Mouse (Mus musculus) brain, adult 10 weeks (tissue): ENCODE results near the gene 4933415F23Rik. TPM values are rescaled to one million over a fixed set of nuclear protein-coding genes. Genes with fewer than 3 reads are reported as not detected.

Source experiments
- polyA plus RNA-seq: library from polyadenylated mRNA; stranded (reverse); fragments of 350-450 nt; fragmentation: Illumina TruSeq; extraction: RNeasy Lipid Tissue Mini Kit (QIAGEN cat#74804); gene quantifications from one replicate; pipeline ENCODE4 v1.2.3, GENCODE M21; 2015; ENCODE audit warnings: low read depth, low replicate concordance

4933415F23Rik gene
- not detected for polyA plus RNA-seq

GRCm38 (mm10) chr1:23102021-23102420 is at the start of gene 4933415F23Rik:
TSS of gene 4933415F23Rik (minus strand) at chr1:23102253.

